Mouse (Mus musculus): ENCODE results near the gene Adgrg3. TPM values are rescaled to one million over a fixed set of nuclear protein-coding genes. Genes with fewer than 3 reads are reported as not detected.

The Adgrg3 gene
- total and polyA plus RNA-seq, 3 experiments = 0.12 to 0.49 TPM; not detected in 1

- H3K4me3 ChIP-seq (ENCODE audit: low read depth, low read length) = peak overlapping the region; percentile 23; the same call in 1 of the 2 replicates
- no peak for TF ChIP-seq GATA1 (IDR thresholded peaks at IDR 0.05; ENCODE audit: borderline replicate concordance, low read length)
- TF ChIP-seq POLR2AphosphoS5 (IDR thresholded peaks at IDR 0.05; ENCODE audit: insufficient replicate concordance, low read depth, low read length) = no peak
- TF ChIP-seq CTCF (IDR thresholded peaks at IDR 0.05; ENCODE audit: low read depth, low read length) = no peak
- no peak for TF ChIP-seq GATA2 (IDR thresholded peaks at IDR 0.05; ENCODE audit: borderline replicate concordance, low read depth, low read length)
- TF ChIP-seq TAL1 (conservative IDR thresholded peaks at IDR 0.05; ENCODE audit: low read depth, low read length) = no peak
- H3K4me1 ChIP-seq (ENCODE audit: insufficient read depth, low read depth, low read length) = peaks cover 99% of the 10 kb centered on the region
- DNase-seq (ENCODE audit: low spot score) (no peak), ATAC-seq (ENCODE audit: extremely low read depth, insufficient number of reproducible peaks, low FRiP score, poor library complexity, severe bottlenecking) (no peak)
- peaks cover 14% of the 10 kb centered on the region for H3K36me3 ChIP-seq (replicated peaks)
- H3K9me3 ChIP-seq (replicated peaks) = no peaks in the 10 kb centered on the region
- H3K27me3 ChIP-seq (ENCODE audit: insufficient read depth, low read length) = no peaks in the 10 kb centered on the region
Measured at GRCm38 (mm10) chr8:94978593-94979319, 38.7 kb upstream of the Adgrg3 start.

- H3K4me1 ChIP-seq (ENCODE audit: insufficient read depth, low read depth, low read length) = peaks cover 96% of the 10 kb centered on the region
- no peaks in the 10 kb centered on the region for H3K27me3 ChIP-seq (ENCODE audit: insufficient read depth, low read length)
- H3K4me3 ChIP-seq (ENCODE audit: low read depth, low read length) = no peak overlapping the region; the same call in 1 of the 2 replicates
- DNase-seq (ENCODE audit: low spot score) (no peak), ATAC-seq (ENCODE audit: extremely low read depth, insufficient number of reproducible peaks, low FRiP score, poor library complexity, severe bottlenecking) (no peak)
- H3K36me3 ChIP-seq (replicated peaks) = peaks cover 15% of the 10 kb centered on the region
- TF ChIP-seq TAL1 (conservative IDR thresholded peaks at IDR 0.05; ENCODE audit: low read depth, low read length) (no peak), POLR2AphosphoS5 (IDR thresholded peaks at IDR 0.05; ENCODE audit: insufficient replicate concordance, low read depth, low read length) (no peak), GATA2 (IDR thresholded peaks at IDR 0.05; ENCODE audit: borderline replicate concordance, low read depth, low read length) (no peak), GATA1 (IDR thresholded peaks at IDR 0.05; ENCODE audit: borderline replicate concordance, low read length) (no peak), CTCF (IDR thresholded peaks at IDR 0.05; ENCODE audit: low read depth, low read length) (no peak)
- no peaks in the 10 kb centered on the region for H3K9me3 ChIP-seq (replicated peaks)
Measured at GRCm38 (mm10) chr8:94980176-94980575, 37.3 kb upstream of the Adgrg3 start.

- no peak for ATAC-seq (ENCODE audit: extremely low read depth, insufficient number of reproducible peaks, low FRiP score, poor library complexity, severe bottlenecking)
Measured at GRCm38 (mm10) chr8:94980976-94981375, 36.5 kb upstream of the Adgrg3 start.

GRCm38 (mm10) chr8:94981848-94982247, 35.6 kb upstream of the Adgrg3 start:
- Histone ChIP-seq H3K4me1 (ENCODE audit: insufficient read depth, low read depth, low read length) (peaks cover 96% of the 10 kb centered on the region), H3K27me3 (ENCODE audit: insufficient read depth, low read length) (no peaks in the 10 kb centered on the region), H3K4me3 (ENCODE audit: low read depth, low read length) (no peak overlapping the region), H3K9me3 (replicated peaks) (no peaks in the 10 kb centered on the region), H3K36me3 (replicated peaks) (peaks cover 31% of the 10 kb centered on the region)
- no peak for TF ChIP-seq GATA2 (IDR thresholded peaks at IDR 0.05; ENCODE audit: borderline replicate concordance, low read depth, low read length)
- TF ChIP-seq TAL1 (conservative IDR thresholded peaks at IDR 0.05; ENCODE audit: low read depth, low read length) = no peak
- no peak for TF ChIP-seq CTCF (IDR thresholded peaks at IDR 0.05; ENCODE audit: low read depth, low read length)
- TF ChIP-seq GATA1 (IDR thresholded peaks at IDR 0.05; ENCODE audit: borderline replicate concordance, low read length) = no peak
- TF ChIP-seq POLR2AphosphoS5 (IDR thresholded peaks at IDR 0.05; ENCODE audit: insufficient replicate concordance, low read depth, low read length) = no peak
- no peak for ATAC-seq (ENCODE audit: extremely low read depth, insufficient number of reproducible peaks, low FRiP score, poor library complexity, severe bottlenecking)
- DNase-seq (ENCODE audit: low spot score) = no peak

More at GRCm38 (mm10) chr8:94980976-94981375, 36.5 kb upstream of the Adgrg3 start:
- TF ChIP-seq CTCF (IDR thresholded peaks at IDR 0.05; ENCODE audit: low read depth, low read length) = no peak
- no peak for TF ChIP-seq TAL1 (conservative IDR thresholded peaks at IDR 0.05; ENCODE audit: low read depth, low read length)
- no peak for TF ChIP-seq POLR2AphosphoS5 (IDR thresholded peaks at IDR 0.05; ENCODE audit: insufficient replicate concordance, low read depth, low read length)
- no peak for TF ChIP-seq GATA1 (IDR thresholded peaks at IDR 0.05; ENCODE audit: borderline replicate concordance, low read length)
- no peak for TF ChIP-seq GATA2 (IDR thresholded peaks at IDR 0.05; ENCODE audit: borderline replicate concordance, low read depth, low read length)
- Histone ChIP-seq H3K4me3 (ENCODE audit: low read depth, low read length) (peak overlapping the region; percentile 57; the same call in 1 of the 2 replicates), H3K9me3 (replicated peaks) (no peaks in the 10 kb centered on the region), H3K36me3 (replicated peaks) (peaks cover 23% of the 10 kb centered on the region), H3K27me3 (ENCODE audit: insufficient read depth, low read length) (no peaks in the 10 kb centered on the region), H3K4me1 (ENCODE audit: insufficient read depth, low read depth, low read length) (peaks cover 96% of the 10 kb centered on the region)
- DNase-seq (ENCODE audit: low spot score) = no peak

GRCm38 (mm10) chr8:94983146-94983545, 34.3 kb upstream of the Adgrg3 start:
- ATAC-seq (ENCODE audit: extremely low read depth, insufficient number of reproducible peaks, low FRiP score, poor library complexity, severe bottlenecking) = no peak
- H3K4me3 ChIP-seq (ENCODE audit: low read depth, low read length) = peak overlapping the region; percentile 20; the same call in 1 of the 2 replicates
- DNase-seq (ENCODE audit: low spot score) = no peak
- TF ChIP-seq GATA1 (IDR thresholded peaks at IDR 0.05; ENCODE audit: borderline replicate concordance, low read length) (no peak), POLR2AphosphoS5 (IDR thresholded peaks at IDR 0.05; ENCODE audit: insufficient replicate concordance, low read depth, low read length) (no peak), CTCF (IDR thresholded peaks at IDR 0.05; ENCODE audit: low read depth, low read length) (no peak), GATA2 (IDR thresholded peaks at IDR 0.05; ENCODE audit: borderline replicate concordance, low read depth, low read length) (no peak), TAL1 (conservative IDR thresholded peaks at IDR 0.05; ENCODE audit: low read depth, low read length) (no peak)
- H3K9me3 ChIP-seq (replicated peaks) = no peaks in the 10 kb centered on the region
- no peaks in the 10 kb centered on the region for H3K27me3 ChIP-seq (ENCODE audit: insufficient read depth, low read length)
- H3K4me1 ChIP-seq (ENCODE audit: insufficient read depth, low read depth, low read length) = peaks cover 96% of the 10 kb centered on the region
- peaks cover 44% of the 10 kb centered on the region for H3K36me3 ChIP-seq (replicated peaks)

- Histone ChIP-seq H3K9me3 (replicated peaks) (no peaks in the 10 kb centered on the region), H3K27me3 (ENCODE audit: insufficient read depth, low read length) (no peaks in the 10 kb centered on the region), H3K36me3 (replicated peaks) (peaks cover 52% of the 10 kb centered on the region), H3K4me3 (ENCODE audit: low read depth, low read length) (peak overlapping the region; percentile 80), H3K4me1 (ENCODE audit: insufficient read depth, low read depth, low read length) (peaks cover 96% of the 10 kb centered on the region)
- TF ChIP-seq CTCF (IDR thresholded peaks at IDR 0.05; ENCODE audit: low read depth, low read length) (no peak), GATA2 (IDR thresholded peaks at IDR 0.05; ENCODE audit: borderline replicate concordance, low read depth, low read length) (no peak), GATA1 (IDR thresholded peaks at IDR 0.05; ENCODE audit: borderline replicate concordance, low read length) (no peak), TAL1 (conservative IDR thresholded peaks at IDR 0.05; ENCODE audit: low read depth, low read length) (no peak)
- peak; percentile 87 for ATAC-seq (ENCODE audit: extremely low read depth, insufficient number of reproducible peaks, low FRiP score, poor library complexity, severe bottlenecking)
- peak; percentile 89 for DNase-seq (ENCODE audit: low spot score)
Measured at GRCm38 (mm10) chr8:94983881-94984516, 33.5 kb upstream of the Adgrg3 start.
